Mouse (Mus musculus) liver, adult 2 months (tissue): ENCODE measurements around the gene Tex14.

ENCODE experiments used
- CTCF ChIP-seq: fragments of 200-500 bp; IDR thresholded peaks from 2 replicates; pipeline ENCODE4 v1.5.1; 2011; ENCODE audit warnings: low read depth, low read length, control low read depth
- POLR2A ChIP-seq: fragments of 200-500 bp; IDR thresholded peaks from 2 replicates; pipeline ENCODE4 v1.6.1; 2011; ENCODE audit warnings: low read length, control low read depth; ENCODE audit not compliant: insufficient read depth; ENCODE audit errors: extremely low read depth

- no peak for TF ChIP-seq CTCF
- 0 out of 2 replicates have a peak, but pooled peaks have one; percentile 51 for TF ChIP-seq POLR2A
These were observed 583 bp upstream of the Tex14 start for GRCm38 (mm10) chr11:87404111-87404853.
